Mouse (Mus musculus) hindbrain, embryonic 14.5 days (tissue): ENCODE results near the gene Slpi. TPM values are rescaled to one million over a fixed set of nuclear protein-coding genes. Genes with fewer than 3 reads are reported as not detected.

ENCODE experiments used
- ATAC-seq: fragments of 200-750 bp; cut with Nextera tagmentation; 2 replicates; pipeline ENCODE4 v1.8.0; 2017; ENCODE audit warnings: moderate number of reproducible peaks, mild to moderate bottlenecking, moderate TSS enrichment, moderate library complexity; ENCODE audit not compliant: low FRiP score
- DNase-seq: peaks from one replicate; pipeline ENCODE4 v3.0.0-alpha.2; 2015; ENCODE audit warnings: low spot score
- H3K27ac ChIP-seq: fragments of 300-500 bp; sonication (generic); 2 replicates; pipeline ENCODE4 v1.5.1; 2014; ENCODE audit warnings: mild to moderate bottlenecking, moderate library complexity
- H3K27me3 ChIP-seq: fragments of 300-500 bp; sonication (generic); 2 replicates; pipeline ENCODE4 v1.6.1; 2014; ENCODE audit warnings: mild to moderate bottlenecking, low read length, mixed read lengths; ENCODE audit not compliant: control insufficient read depth, insufficient read depth
- H3K36me3 ChIP-seq: fragments of 300-500 bp; sonication (generic); replicated peaks from 2 replicates; pipeline ENCODE4 v1.6.1; 2014; ENCODE audit not compliant: control insufficient read depth, insufficient read depth
- H3K4me1 ChIP-seq: fragments of 300-500 bp; sonication (generic); replicated peaks from 2 replicates; pipeline ENCODE4 v1.6.1; 2014; ENCODE audit warnings: antibody characterized with exemption, low read length, mixed read lengths; ENCODE audit not compliant: control insufficient read depth, insufficient read depth
- H3K4me2 ChIP-seq: fragments of 300-500 bp; sonication (generic); replicated peaks from 2 replicates; pipeline ENCODE4 v1.6.1; 2014; ENCODE audit warnings: mild to moderate bottlenecking, moderate library complexity
- H3K4me3 ChIP-seq: fragments of 300-500 bp; sonication (generic); replicated peaks from 2 replicates; pipeline ENCODE4 v1.5.1; 2014; ENCODE audit warnings: mild to moderate bottlenecking, low read length
- H3K9ac ChIP-seq: fragments of 300-500 bp; sonication (generic); 2 replicates; pipeline ENCODE4 v1.6.1; 2014
- H3K9me3 ChIP-seq: fragments of 300-500 bp; sonication (generic); 2 replicates; pipeline ENCODE4 v1.6.1; 2016; ENCODE audit warnings: low read length; ENCODE audit not compliant: control insufficient read depth
- WGBS: fragments of 180-500 bp; shearing (Covaris S2); extraction: QIAGEN DNeasy Blood & Tissue Kit; methylation state at CpG from one replicate; pipeline ENCODE4 v1.1.7; 2014; 5-methylcytosine and 5-hydroxymethylcytosine counted together
- polyA plus RNA-seq: library from polyadenylated mRNA; unstranded; fragments of >200 nt; fragmentation: Nextera tagmentation; extraction: Ambion mirVana; gene quantifications from 2 replicates; pipeline ENCODE4 v1.2.1, GENCODE M21; 2014

Slpi gene
- polyA plus RNA-seq, result 0.33 and 0.62 TPM in 2 replicates

DNA sequence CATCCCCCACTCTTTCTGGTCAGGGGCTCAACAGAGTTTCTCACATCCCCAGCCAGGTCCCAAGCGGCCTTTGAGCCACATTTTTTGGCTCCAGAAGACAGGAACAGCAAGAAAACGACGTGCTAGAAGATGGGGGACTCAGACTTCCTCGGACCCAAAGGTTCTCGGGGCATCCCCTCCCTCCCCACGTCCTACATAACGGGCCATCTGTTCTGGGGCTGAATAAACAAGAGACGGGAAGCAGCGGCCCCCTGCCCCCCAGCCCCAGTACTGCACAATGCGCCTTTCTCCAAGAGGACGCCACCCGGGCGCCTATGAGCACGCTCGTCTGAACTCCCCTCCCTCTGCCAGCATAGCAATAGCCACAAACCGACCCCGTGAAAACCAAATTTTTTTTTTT lies at the start of gene Slpi:
Gene Slpi, minus strand, starts transcription at position 76 of the 400 bp plus-strand sequence.
- Histone ChIP-seq H3K9me3 (0 out of 2 replicates have a peak, but pooled peaks cover 3% of the 10 kb centered on the region), H3K4me1 (peaks cover 8% of the 10 kb centered on the region), H3K4me2 (peak within 1 kb of the TSS; percentile 58), H3K36me3 (no peaks in the 10 kb centered on the region), H3K27ac (no peak within 1 kb of the TSS), H3K9ac (peak within 1 kb of the TSS; percentile 47), H3K4me3 (peak within 1 kb of the TSS; percentile 40), H3K27me3 (peaks cover 28% of the 10 kb centered on the region; the same call in 1 of the 2 replicates)
- peak; percentile 68 for ATAC-seq
- no peak for DNase-seq
- under 1% methylated on average over 17 of the region's 17 CpGs for WGBS

DNA sequence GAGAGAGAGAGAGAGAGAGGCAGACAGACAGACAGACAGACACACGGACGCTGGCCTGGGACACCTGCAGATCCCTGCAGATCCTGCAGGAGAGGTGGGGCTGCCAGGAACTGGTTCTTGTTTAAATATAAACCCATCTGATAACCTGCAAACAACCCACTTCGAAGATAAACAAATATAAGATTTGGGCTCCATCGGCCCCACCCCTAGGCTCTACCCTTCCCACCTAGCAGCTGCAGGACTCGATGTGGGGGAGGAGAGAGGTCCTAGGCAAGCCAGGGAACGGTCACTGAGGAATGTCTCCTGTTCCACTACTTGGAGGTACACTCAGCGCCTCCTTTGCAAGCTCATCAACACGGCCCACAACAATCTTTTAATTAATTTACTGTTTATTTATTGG lies 49.4 kb upstream of the Slpi start:
- ATAC-seq (no peak), DNase-seq (no peak)
- no peak overlapping the region for H3K4me2 ChIP-seq

DNA sequence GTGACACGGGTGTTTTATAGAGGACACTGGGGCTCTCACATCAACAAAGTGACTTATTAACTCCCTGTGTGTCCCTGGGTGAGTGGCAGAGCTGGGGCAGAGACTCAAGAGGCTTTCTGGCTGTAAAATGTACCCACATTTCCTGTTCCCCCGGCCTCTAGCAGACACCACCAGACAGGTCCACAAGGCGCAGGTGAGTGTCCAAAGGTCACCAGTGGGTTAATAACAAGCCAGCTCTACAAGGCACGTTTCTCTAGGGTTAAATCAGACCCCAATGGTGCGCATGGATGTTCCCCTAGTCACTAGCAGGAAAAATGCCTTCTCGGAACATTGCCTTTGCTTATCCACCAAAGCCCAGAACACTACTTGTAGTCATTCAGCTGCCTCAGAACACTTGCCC lies 48.8 kb upstream of the Slpi start:
- H3K27ac ChIP-seq, result no peak overlapping the region
- no peaks in the 10 kb centered on the region for H3K36me3 ChIP-seq
- WGBS, result 81% methylated on average over 6 of the region's 6 CpGs
- ATAC-seq (no peak), DNase-seq (no peak)
- no peak overlapping the region for H3K9ac ChIP-seq
- H3K4me1 ChIP-seq, result peaks cover 6% of the 10 kb centered on the region
- H3K27me3 ChIP-seq, result peaks cover 18% of the 10 kb centered on the region
- H3K4me2 ChIP-seq, result no peak overlapping the region
- no peaks in the 10 kb centered on the region for H3K9me3 ChIP-seq
- H3K4me3 ChIP-seq, result no peak overlapping the region

More for the DNA sequence above, 49.4 kb upstream of the Slpi start:
- no peaks in the 10 kb centered on the region for H3K9me3 ChIP-seq
- no peak overlapping the region for H3K4me3 ChIP-seq
- WGBS, result 69% methylated on average over 8 of the region's 8 CpGs
- H3K27me3 ChIP-seq, result peaks cover 20% of the 10 kb centered on the region
- no peaks in the 10 kb centered on the region for H3K36me3 ChIP-seq
- peaks cover 7% of the 10 kb centered on the region for H3K4me1 ChIP-seq
- no peak overlapping the region for H3K9ac ChIP-seq
- H3K27ac ChIP-seq, result no peak overlapping the region

DNA sequence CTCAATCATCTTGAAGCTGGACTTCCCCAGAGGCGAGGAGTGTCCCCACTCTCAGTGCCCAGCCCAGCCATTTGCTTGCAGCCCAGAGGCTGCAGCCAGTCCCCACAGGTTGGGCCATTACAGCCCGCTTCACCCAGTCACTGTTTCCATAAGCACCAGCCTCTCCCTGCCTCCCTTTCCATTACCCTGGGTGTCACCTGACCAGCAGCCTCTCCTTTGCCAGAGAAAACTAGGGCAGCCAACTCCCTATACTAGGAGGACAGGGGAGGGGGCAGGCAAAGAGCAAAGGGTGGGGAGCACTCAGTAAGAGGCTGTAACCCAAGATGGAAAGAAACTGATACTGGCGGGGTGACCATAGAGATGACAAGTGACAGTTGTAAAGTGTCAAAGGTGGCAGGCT lies 48.1 kb upstream of the Slpi start:
- WGBS, result 67% methylated on average over 3 of the region's 3 CpGs
- no peaks in the 10 kb centered on the region; the same call in 1 of the 2 replicates for H3K4me1 ChIP-seq
- H3K27ac ChIP-seq, result no peak overlapping the region
- no peak overlapping the region for H3K9ac ChIP-seq
- H3K27me3 ChIP-seq, result peaks cover 12% of the 10 kb centered on the region
- no peak overlapping the region for H3K4me3 ChIP-seq
- DNase-seq (no peak), ATAC-seq (no peak)
- H3K9me3 ChIP-seq, result no peaks in the 10 kb centered on the region
- no peaks in the 10 kb centered on the region for H3K36me3 ChIP-seq
- no peak overlapping the region for H3K4me2 ChIP-seq

DNA sequence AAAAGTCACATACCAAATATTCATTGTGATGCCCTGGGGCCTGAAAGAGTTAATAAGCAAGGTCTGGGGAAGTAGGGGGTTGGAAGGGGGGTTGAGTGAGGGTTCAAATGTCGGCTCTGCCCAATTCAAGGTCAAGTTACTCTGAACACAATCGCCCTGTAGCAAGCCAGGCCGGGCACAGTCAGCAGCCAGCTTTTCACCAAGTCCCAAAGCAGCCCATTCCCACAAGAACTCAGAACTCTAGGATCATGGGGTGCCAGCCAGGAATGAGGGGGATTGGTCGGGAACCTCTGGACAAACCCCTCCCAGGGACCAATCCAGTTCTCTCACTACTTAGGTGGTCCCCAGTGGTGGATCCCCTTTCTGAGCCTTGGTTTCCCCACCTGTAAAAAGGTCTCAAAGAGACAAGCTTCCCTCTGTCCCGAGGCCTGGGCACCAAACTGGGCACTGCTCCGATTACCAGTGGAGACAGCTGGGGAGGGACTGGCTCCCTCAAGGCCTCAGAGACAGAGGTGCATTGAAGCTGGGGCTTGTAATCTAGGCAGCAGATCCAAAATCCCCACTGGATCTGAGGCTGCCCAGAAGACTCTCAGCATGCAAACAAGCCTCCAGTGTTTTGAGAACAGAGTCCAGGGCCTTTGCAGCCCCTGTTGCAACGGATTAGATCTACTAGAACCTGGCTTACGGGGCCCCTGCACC lies 47.5 kb upstream of the Slpi start:
- ATAC-seq (no peak), DNase-seq (no peak)
- Histone ChIP-seq H3K4me1 (no peaks in the 10 kb centered on the region), H3K4me3 (no peak overlapping the region), H3K27ac (no peak overlapping the region), H3K27me3 (peaks cover 6% of the 10 kb centered on the region; the same call in 1 of the 2 replicates), H3K4me2 (no peak overlapping the region), H3K9ac (no peak overlapping the region), H3K9me3 (no peaks in the 10 kb centered on the region), H3K36me3 (no peaks in the 10 kb centered on the region)
- WGBS, result 23% methylated on average over 8 of the region's 8 CpGs

DNA sequence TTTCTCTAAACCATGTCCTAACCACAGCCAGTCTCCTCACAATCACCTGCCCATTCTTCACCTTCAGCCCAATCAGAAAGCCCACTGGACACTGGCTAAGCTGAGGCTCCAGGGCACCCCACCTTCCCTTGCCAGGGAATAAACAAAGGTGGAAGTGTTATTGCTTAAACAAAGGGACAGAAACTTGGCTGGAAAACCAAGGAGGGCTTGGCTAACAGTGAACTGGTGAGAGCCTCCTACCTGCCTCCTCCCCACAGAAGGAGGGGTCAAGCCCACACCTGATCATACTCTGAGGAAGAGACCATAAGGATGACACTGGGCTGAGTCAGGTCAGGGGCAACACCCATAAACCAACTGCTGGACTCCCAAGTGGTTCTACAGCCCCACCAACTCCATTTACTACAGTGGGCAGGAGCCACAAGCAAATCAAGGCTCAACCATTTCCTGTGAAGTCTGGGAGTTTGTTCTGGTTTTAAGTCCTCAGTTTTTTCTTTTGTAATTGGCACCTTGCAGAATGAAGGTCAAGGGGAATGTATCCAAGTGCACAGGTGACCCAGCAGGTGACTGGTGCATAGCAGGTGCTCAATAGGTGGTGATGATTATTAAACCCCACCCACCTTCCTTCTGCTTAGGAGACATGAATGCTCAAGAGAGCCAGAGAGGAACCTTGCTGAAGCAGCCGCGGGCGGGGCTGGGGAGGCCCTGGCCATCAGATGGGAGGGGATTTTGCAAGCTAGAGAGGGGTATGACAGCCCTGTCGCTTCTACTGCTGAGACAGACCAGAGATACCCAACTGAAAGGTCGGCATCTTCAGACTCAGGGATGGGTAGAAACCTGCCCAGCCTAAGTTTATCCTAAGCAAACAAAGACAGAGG lies 46.6 kb upstream of the Slpi start:
- no peak overlapping the region for H3K4me3 ChIP-seq
- H3K9ac ChIP-seq, result no peak overlapping the region
- no peaks in the 10 kb centered on the region for H3K9me3 ChIP-seq
- H3K27ac ChIP-seq, result no peak overlapping the region
- no peaks in the 10 kb centered on the region for H3K36me3 ChIP-seq
- no peaks in the 10 kb centered on the region for H3K27me3 ChIP-seq
- WGBS, result 56% methylated on average over 5 of the region's 5 CpGs
- DNase-seq (no peak), ATAC-seq (no peak)
- H3K4me2 ChIP-seq, result no peak overlapping the region
- no peaks in the 10 kb centered on the region for H3K4me1 ChIP-seq

DNA sequence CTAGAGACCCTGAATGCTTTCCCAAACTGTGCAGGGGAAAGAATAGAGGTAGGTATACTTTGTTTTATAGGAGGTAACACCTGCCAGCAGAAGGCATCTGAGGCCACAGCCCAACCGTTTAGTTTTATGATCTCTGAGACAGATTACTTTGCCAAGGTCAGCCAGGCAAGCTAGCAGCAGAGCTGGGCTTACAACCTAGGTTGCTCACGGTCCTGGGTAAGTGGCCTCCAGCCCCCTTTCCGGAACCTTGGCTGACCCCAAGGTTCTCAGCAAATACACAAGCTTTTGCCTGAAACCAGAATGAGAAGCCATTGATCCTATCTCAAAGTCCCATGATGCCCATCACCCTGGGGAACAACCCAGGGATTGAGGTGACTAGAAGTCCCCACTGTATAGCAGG lies 45.8 kb upstream of the Slpi start:
- ATAC-seq, result no peak

DNA sequence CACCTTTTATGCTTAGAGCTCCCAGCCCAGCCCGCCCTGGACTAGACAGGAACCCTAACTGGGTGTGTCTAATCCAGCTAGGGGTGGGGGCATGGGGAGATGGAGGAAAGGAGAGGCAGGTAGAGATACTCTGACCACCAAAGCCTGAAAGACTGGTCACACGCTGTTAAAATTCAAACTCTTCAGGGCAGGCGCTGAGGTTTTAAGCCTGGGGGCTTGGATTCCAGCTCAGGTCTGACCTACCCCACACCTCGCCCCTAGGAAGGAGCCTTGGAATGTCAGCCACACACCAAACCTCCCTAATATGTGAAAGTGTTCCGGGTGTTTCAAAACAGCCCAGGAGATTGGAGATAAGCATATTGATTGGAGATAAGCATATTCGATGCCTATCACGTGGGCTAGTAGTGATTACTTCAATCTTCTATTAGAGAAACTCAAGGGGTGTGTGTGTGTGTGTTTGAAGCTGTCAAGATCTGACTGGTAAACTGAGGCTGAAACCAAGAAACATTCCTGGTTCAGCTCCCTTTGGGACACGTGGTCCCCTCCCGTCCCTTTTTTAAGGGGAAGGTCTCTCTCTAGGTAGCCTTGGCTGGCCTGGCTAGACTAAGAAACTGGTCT lies 44.5 kb upstream of the Slpi start:
- no peaks in the 10 kb centered on the region for H3K36me3 ChIP-seq
- DNase-seq, result no peak
- no peak for ATAC-seq
- no peak overlapping the region for H3K27ac ChIP-seq
- WGBS, result 88% methylated on average over 9 of the region's 9 CpGs
- no peak overlapping the region for H3K4me2 ChIP-seq
- H3K4me1 ChIP-seq, result no peaks in the 10 kb centered on the region
- H3K9me3 ChIP-seq, result no peaks in the 10 kb centered on the region
- H3K27me3 ChIP-seq, result no peaks in the 10 kb centered on the region
- no peak overlapping the region for H3K4me3 ChIP-seq
- no peak overlapping the region for H3K9ac ChIP-seq

More for the DNA sequence above, 45.8 kb upstream of the Slpi start:
- no peak overlapping the region for H3K4me3 ChIP-seq
- H3K9me3 ChIP-seq, result no peaks in the 10 kb centered on the region
- no peak for DNase-seq
- H3K36me3 ChIP-seq, result no peaks in the 10 kb centered on the region
- H3K27ac ChIP-seq, result no peak overlapping the region
- H3K4me2 ChIP-seq, result no peak overlapping the region
- no peaks in the 10 kb centered on the region for H3K27me3 ChIP-seq
- no peak overlapping the region for H3K9ac ChIP-seq
- no peaks in the 10 kb centered on the region for H3K4me1 ChIP-seq
- 78% methylated on average over 3 of the region's 3 CpGs for WGBS

DNA sequence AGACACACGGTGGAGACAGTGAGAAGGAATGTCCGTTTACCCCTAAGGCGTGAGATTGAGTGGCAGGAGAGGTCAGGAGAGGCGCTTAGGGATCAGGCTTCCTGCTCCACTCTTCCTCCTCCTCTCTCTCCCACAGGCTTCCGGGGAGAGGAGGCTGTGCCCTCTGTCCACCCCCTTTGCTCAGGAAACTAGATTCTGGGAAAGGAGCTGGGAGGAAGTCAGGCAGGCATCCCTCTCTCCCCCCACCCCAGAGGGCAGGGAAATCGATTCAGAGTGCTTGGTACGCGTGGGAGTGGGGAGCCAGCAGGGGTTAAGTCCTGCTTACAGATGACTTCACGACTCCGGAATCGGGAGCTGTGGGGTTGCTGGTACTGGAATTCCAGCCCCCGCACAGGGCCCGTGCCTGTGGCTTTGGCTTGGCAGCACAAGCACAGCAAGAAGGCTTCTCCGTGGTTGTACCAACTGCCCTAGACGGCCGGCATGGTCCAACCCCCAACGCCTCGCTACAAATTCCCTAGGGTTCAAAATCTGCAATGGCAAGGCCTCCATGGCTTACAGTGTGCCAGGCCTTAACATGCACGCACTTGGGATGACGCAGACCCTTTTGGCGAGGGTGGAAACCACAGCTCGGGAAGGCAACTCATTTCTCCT lies 43.8 kb upstream of the Slpi start:
- no peaks in the 10 kb centered on the region for H3K27me3 ChIP-seq
- no peaks in the 10 kb centered on the region for H3K9me3 ChIP-seq
- H3K4me3 ChIP-seq, result no peak overlapping the region
- H3K4me1 ChIP-seq, result no peaks in the 10 kb centered on the region
- no peaks in the 10 kb centered on the region for H3K36me3 ChIP-seq
- H3K27ac ChIP-seq, result no peak overlapping the region
- ATAC-seq (no peak), DNase-seq (no peak)
- no peak overlapping the region for H3K9ac ChIP-seq
- no peak overlapping the region for H3K4me2 ChIP-seq
- 32% methylated on average over 22 of the region's 22 CpGs for WGBS
